Mouse (Mus musculus) limb, embryonic 12.5 days (tissue): Measurements from ENCODE around the gene Phlpp1. TPM values are rescaled to one million over a fixed set of nuclear protein-coding genes. Genes with fewer than 3 reads are reported as not detected.
A peak's percentile ranks its signal among the peaks of the same experiment; 100 is the strongest.
"Not testable (repeated sequence)": the region's sequence is repeated elsewhere in the genome, so short reads cannot be mapped to it uniquely, and the experiment has no call there.

Experiments used
- ATAC-seq: fragments of 200-750 bp; cut with Nextera tagmentation; 2 replicates; pipeline ENCODE4 v1.8.0; 2017; ENCODE audit warnings: low read depth, moderate TSS enrichment; ENCODE audit not compliant: insufficient number of reproducible peaks, insufficient read depth, low FRiP score, low TSS enrichment
- H3K27ac ChIP-seq: fragments of 300-500 bp; sonication (generic); 2 replicates; pipeline ENCODE4 v1.5.1; 2016; ENCODE audit warnings: mild to moderate bottlenecking, moderate library complexity
- H3K27me3 ChIP-seq: fragments of 300-500 bp; sonication (generic); 2 replicates; pipeline ENCODE4 v1.6.1; 2016; ENCODE audit warnings: mild to moderate bottlenecking, moderate library complexity
- H3K36me3 ChIP-seq: fragments of 300-500 bp; sonication (generic); 2 replicates; pipeline ENCODE4 v1.6.1; 2016; ENCODE audit warnings: mild to moderate bottlenecking, moderate library complexity
- H3K4me1 ChIP-seq: fragments of 300-500 bp; sonication (generic); replicated peaks from 2 replicates; pipeline ENCODE4 v1.6.1; 2016
- H3K4me2 ChIP-seq: fragments of 300-500 bp; sonication (generic); 2 replicates; pipeline ENCODE4 v1.6.1; 2016; ENCODE audit warnings: mild to moderate bottlenecking, moderate library complexity
- H3K4me3 ChIP-seq: fragments of 300-500 bp; sonication (generic); replicated peaks from 2 replicates; pipeline ENCODE4 v1.5.1; 2016; ENCODE audit warnings: mild to moderate bottlenecking
- H3K9ac ChIP-seq: fragments of 300-500 bp; sonication (generic); replicated peaks from 2 replicates; pipeline ENCODE4 v1.6.1; 2016; ENCODE audit warnings: mild to moderate bottlenecking, moderate library complexity
- H3K9me3 ChIP-seq: fragments of 300-500 bp; sonication (generic); 2 replicates; pipeline ENCODE4 v1.6.1; 2016; ENCODE audit warnings: mild to moderate bottlenecking, moderate library complexity
- WGBS: fragments of 180-500 bp; shearing (Covaris S2); methylation state at CpG from one replicate; pipeline ENCODE4 v1.1.7; 2016; 5-methylcytosine and 5-hydroxymethylcytosine counted together
- polyA plus RNA-seq: library from polyadenylated mRNA; unstranded; fragments of >200 nt; fragmentation: Nextera tagmentation; extraction: Ambion mirVana; gene quantifications from 2 replicates; pipeline ENCODE4 v1.2.1, GENCODE M21; 2016

The Phlpp1 gene
- polyA plus RNA-seq, 1 experiment from 2014 or later, result 5.3 TPM

- Histone ChIP-seq H3K4me2 (no peak overlapping the region), H3K4me1 (peaks cover 28% of the 10 kb centered on the region), H3K9ac (no peak overlapping the region), H3K9me3 (no peaks in the 10 kb centered on the region), H3K27me3 (no peaks in the 10 kb centered on the region), H3K36me3 (no peaks in the 10 kb centered on the region), H3K27ac (peak overlapping the region; percentile 35; the same call in 1 of the 2 replicates), H3K4me3 (no peak overlapping the region)
- 60% methylated on average over 4 of the region's 4 CpGs for WGBS
- ATAC-seq, result peak; percentile 22; the same call in 1 of the 2 replicates
These were observed 105.7 kb downstream of the Phlpp1 start for GRCm38 (mm10) chr1:106277286-106277685.

GRCm38 (mm10) chr1:106278552-106279060 is 107.1 kb downstream of the Phlpp1 start:
- Histone ChIP-seq H3K9ac (no peak overlapping the region), H3K4me2 (no peak overlapping the region), H3K9me3 (no peaks in the 10 kb centered on the region), H3K4me3 (no peak overlapping the region), H3K36me3 (no peaks in the 10 kb centered on the region), H3K27me3 (no peaks in the 10 kb centered on the region), H3K27ac (no peak overlapping the region), H3K4me1 (peaks cover 25% of the 10 kb centered on the region)
- 89% methylated on average over 5 of the region's 5 CpGs for WGBS
- no peak for ATAC-seq

- no peaks in the 10 kb centered on the region for H3K27me3 ChIP-seq
- no peaks in the 10 kb centered on the region for H3K9me3 ChIP-seq
- H3K4me1 ChIP-seq, result peaks cover 22% of the 10 kb centered on the region
- no peak overlapping the region for H3K4me2 ChIP-seq
- no peak overlapping the region for H3K4me3 ChIP-seq
- H3K27ac ChIP-seq, result no peak overlapping the region
- 82% methylated on average over 2 of the region's 2 CpGs for WGBS
- no peaks in the 10 kb centered on the region for H3K36me3 ChIP-seq
- no peak for ATAC-seq
- H3K9ac ChIP-seq, result no peak overlapping the region
These were observed 108.0 kb downstream of the Phlpp1 start for GRCm38 (mm10) chr1:106279404-106280123.

- 80% methylated on average over 8 of the region's 8 CpGs for WGBS
- Histone ChIP-seq H3K4me2 (no peak overlapping the region), H3K4me3 (no peak overlapping the region), H3K27me3 (no peaks in the 10 kb centered on the region), H3K9me3 (no peaks in the 10 kb centered on the region), H3K27ac (no peak overlapping the region), H3K4me1 (peaks cover 16% of the 10 kb centered on the region), H3K9ac (no peak overlapping the region), H3K36me3 (no peaks in the 10 kb centered on the region)
- ATAC-seq, result no peak
These were observed 108.8 kb downstream of the Phlpp1 start for GRCm38 (mm10) chr1:106280171-106280913.

DNA sequence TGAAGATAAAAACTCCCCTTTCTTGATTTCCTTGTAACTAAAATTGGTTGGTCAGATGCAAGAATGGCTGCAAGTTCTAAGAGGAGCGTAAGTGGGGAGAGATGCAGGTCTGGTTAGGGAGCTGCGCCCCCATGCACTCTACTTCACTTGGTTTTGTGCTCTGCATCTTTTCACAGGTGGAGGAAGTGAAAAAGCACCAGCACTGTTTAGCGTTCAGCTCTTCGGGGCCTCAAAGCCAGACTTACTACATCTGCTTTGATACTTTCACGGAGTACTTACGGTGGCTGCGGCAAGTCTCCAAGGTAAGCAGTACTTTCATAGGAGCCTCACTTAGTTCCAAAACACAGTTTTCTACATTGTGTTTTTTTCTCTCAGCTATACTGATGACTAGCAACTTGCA is 115.3 kb downstream of the Phlpp1 start:
- no peaks in the 10 kb centered on the region for H3K27me3 ChIP-seq
- H3K4me3 ChIP-seq, result no peak overlapping the region
- H3K36me3 ChIP-seq, result peaks cover 3% of the 10 kb centered on the region; the same call in 1 of the 2 replicates
- no peak overlapping the region for H3K4me2 ChIP-seq
- ATAC-seq, result no peak
- H3K27ac ChIP-seq, result no peak overlapping the region
- no peaks in the 10 kb centered on the region for H3K4me1 ChIP-seq
- WGBS, result 87% methylated on average over 7 of the region's 7 CpGs
- no peak overlapping the region for H3K9ac ChIP-seq
- H3K9me3 ChIP-seq, result no peaks in the 10 kb centered on the region

- no peak overlapping the region for H3K4me2 ChIP-seq
- no peak overlapping the region for H3K27ac ChIP-seq
- no peak for ATAC-seq
- no peaks in the 10 kb centered on the region for H3K9me3 ChIP-seq
- WGBS, result 83% methylated on average over 5 of the region's 5 CpGs
- H3K4me3 ChIP-seq, result no peak overlapping the region
- H3K27me3 ChIP-seq, result no peaks in the 10 kb centered on the region
- H3K4me1 ChIP-seq, result no peaks in the 10 kb centered on the region
- H3K36me3 ChIP-seq, result peaks cover 3% of the 10 kb centered on the region; the same call in 1 of the 2 replicates
- no peak overlapping the region for H3K9ac ChIP-seq
These were observed 117.5 kb downstream of the Phlpp1 start for GRCm38 (mm10) chr1:106289065-106289464.

DNA sequence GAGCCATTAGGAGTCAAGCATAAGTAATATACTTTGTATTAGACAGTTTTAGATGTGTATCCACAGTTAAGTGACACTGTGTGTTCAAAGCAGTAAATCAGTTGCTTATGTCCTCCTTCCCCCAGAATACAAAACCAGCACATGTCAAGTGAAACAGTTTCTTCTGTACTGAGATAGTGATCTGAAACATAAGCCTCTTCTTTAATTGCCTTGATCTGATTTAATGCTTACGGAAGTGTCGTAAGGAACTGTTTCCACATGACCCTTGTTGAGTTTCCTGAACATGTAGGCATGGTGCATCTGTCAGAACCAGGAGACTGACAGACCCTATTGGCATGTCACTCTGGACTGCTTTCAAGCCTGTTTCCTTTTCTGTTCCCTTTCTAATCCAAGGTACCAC is 118.0 kb downstream of the Phlpp1 start:
- Histone ChIP-seq H3K36me3 (peaks cover 3% of the 10 kb centered on the region; the same call in 1 of the 2 replicates), H3K4me2 (no peak overlapping the region), H3K4me1 (no peaks in the 10 kb centered on the region), H3K27me3 (no peaks in the 10 kb centered on the region), H3K27ac (no peak overlapping the region), H3K9me3 (no peaks in the 10 kb centered on the region), H3K9ac (no peak overlapping the region), H3K4me3 (no peak overlapping the region)
- no peak for ATAC-seq
- 88% methylated on average over 2 of the region's 2 CpGs for WGBS

GRCm38 (mm10) chr1:106309394-106310039 is 138.0 kb downstream of the Phlpp1 start:
- Histone ChIP-seq H3K4me3 (no peak overlapping the region), H3K36me3 (no peaks in the 10 kb centered on the region), H3K9me3 (no peaks in the 10 kb centered on the region), H3K4me2 (no peak overlapping the region), H3K4me1 (no peaks in the 10 kb centered on the region), H3K9ac (no peak overlapping the region), H3K27ac (no peak overlapping the region), H3K27me3 (no peaks in the 10 kb centered on the region)
- no peak for ATAC-seq
- WGBS, result 91% methylated on average over 3 of the region's 3 CpGs

DNA sequence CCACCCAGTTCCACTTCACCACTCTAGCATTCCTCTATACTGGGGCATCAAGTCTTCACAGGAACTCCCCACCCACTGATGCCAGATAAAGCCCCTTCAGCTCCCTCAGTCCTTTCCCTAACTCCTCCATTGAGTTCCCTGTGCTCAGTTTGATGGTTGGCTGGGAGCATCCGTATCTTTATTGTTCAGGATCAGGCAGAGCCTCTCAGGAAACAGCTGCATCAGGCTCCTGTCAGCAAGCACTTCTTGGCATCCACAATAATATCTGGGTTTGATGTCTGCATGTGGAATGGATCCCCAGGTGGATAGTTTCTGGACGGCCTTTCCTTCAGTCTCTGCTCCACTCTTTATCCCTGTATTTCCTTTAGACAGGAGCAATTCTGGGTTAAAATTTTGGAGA is 138.7 kb downstream of the Phlpp1 start:
- no peak overlapping the region for H3K4me2 ChIP-seq
- no peak overlapping the region for H3K4me3 ChIP-seq
- no peaks in the 10 kb centered on the region for H3K9me3 ChIP-seq
- H3K36me3 ChIP-seq, result no peaks in the 10 kb centered on the region
- H3K27me3 ChIP-seq, result no peaks in the 10 kb centered on the region
- 79% methylated on average over 2 of the region's 2 CpGs for WGBS
- ATAC-seq, result no peak
- no peak overlapping the region for H3K27ac ChIP-seq
- no peaks in the 10 kb centered on the region for H3K4me1 ChIP-seq
- H3K9ac ChIP-seq, result no peak overlapping the region

DNA sequence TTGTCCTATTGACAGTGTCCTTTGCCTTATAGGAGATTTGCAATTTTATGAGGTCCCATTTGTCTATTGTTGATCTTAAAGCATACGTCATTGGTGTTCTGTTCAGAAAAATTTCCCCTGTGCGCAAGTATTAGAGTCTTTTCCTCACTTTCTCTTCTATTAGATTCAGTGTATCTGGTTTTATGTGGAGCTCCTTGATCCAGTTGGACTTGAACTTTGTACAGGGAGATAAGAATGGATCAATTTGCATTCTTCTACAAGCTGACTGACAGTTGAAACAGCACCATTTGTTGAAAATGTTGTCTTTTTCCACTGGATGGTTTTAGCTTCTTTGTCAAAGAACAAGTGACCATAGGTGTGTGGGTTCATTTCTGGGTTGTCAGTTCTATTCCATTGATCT is 140.3 kb downstream of the Phlpp1 start:
- H3K9ac ChIP-seq, H3K9me3 ChIP-seq, H3K27ac ChIP-seq, ATAC-seq, H3K4me1 ChIP-seq, H3K4me3 ChIP-seq, H3K27me3 ChIP-seq, H3K4me2 ChIP-seq, H3K36me3 ChIP-seq: not testable (repeated sequence)
- 92% methylated on average over 2 of the region's 2 CpGs for WGBS

DNA sequence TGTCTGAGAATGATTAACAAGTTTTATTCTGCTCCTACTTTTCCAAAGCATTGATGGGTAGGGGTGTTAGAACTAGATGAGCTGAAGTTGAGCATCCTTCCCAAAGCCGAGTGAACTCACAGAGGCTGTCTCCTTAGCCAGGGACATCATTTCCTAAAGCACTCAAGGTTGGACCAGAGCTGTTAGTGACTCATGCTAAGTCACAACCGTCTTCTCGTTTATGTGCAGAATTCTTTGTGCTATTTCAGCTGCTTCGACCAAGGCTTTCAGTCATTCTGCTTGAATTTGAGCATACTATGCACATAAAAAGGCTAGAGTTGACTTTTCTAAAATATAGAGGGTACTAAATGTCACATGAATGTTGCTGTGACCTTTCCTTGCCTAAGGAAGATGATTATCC is 142.9 kb downstream of the Phlpp1 start:
- H3K9ac ChIP-seq, result no peak overlapping the region
- H3K9me3 ChIP-seq, result no peaks in the 10 kb centered on the region
- no peaks in the 10 kb centered on the region for H3K27me3 ChIP-seq
- no peaks in the 10 kb centered on the region for H3K4me1 ChIP-seq
- no peak overlapping the region for H3K27ac ChIP-seq
- WGBS, result 85% methylated on average over 4 of the region's 4 CpGs
- H3K4me3 ChIP-seq, result no peak overlapping the region
- no peak for ATAC-seq
- H3K36me3 ChIP-seq, result no peaks in the 10 kb centered on the region
- no peak overlapping the region for H3K4me2 ChIP-seq
